Mouse (Mus musculus) midbrain, embryonic 14.5 days (tissue): ENCODE results near the gene Vmn1r188. TPM values are rescaled to one million over a fixed set of nuclear protein-coding genes. Genes with fewer than 3 reads are reported as not detected.
"Not testable (repeated sequence)": the region's sequence is repeated elsewhere in the genome, so short reads cannot be mapped to it uniquely, and the experiment has no call there.

Experiments
- ATAC-seq: fragments of 200-750 bp; cut with Nextera tagmentation; 2 replicates; pipeline ENCODE4 v1.8.0; 2017; ENCODE audit warnings: moderate number of reproducible peaks, moderate library complexity; ENCODE audit not compliant: low FRiP score, low TSS enrichment
- DNase-seq: peaks from one replicate; pipeline ENCODE4 v3.0.0-alpha.2; 2015
- H3K27ac ChIP-seq: fragments of 300-500 bp; sonication (generic); replicated peaks from 2 replicates; pipeline ENCODE4 v1.5.1; 2014; ENCODE audit warnings: mild to moderate bottlenecking, low read depth, low read length, moderate library complexity
- H3K27me3 ChIP-seq: fragments of 300-500 bp; sonication (generic); 2 replicates; pipeline ENCODE4 v1.6.1; 2014; ENCODE audit warnings: low read length, control low read depth, mixed read lengths; ENCODE audit not compliant: control insufficient read depth, insufficient read depth
- H3K36me3 ChIP-seq: fragments of 300-500 bp; sonication (generic); 2 replicates; pipeline ENCODE4 v1.6.1; 2014; ENCODE audit warnings: low read length, control low read depth; ENCODE audit not compliant: control insufficient read depth, insufficient read depth
- H3K4me1 ChIP-seq: fragments of 300-500 bp; sonication (generic); 2 replicates; pipeline ENCODE4 v1.6.1; 2014; ENCODE audit warnings: mild to moderate bottlenecking, antibody characterized with exemption, low read length, control low read depth; ENCODE audit not compliant: control insufficient read depth, insufficient read depth
- H3K4me2 ChIP-seq: fragments of 300-500 bp; sonication (generic); 2 replicates; pipeline ENCODE4 v1.6.1; 2014; ENCODE audit warnings: mild to moderate bottlenecking, low read length, moderate library complexity
- H3K4me3 ChIP-seq: fragments of 300-500 bp; sonication (generic); replicated peaks from 2 replicates; pipeline ENCODE4 v1.5.1; 2014; ENCODE audit warnings: low read depth, low read length
- H3K9ac ChIP-seq: fragments of 300-500 bp; sonication (generic); replicated peaks from 2 replicates; pipeline ENCODE4 v1.6.1; 2014; ENCODE audit warnings: mild to moderate bottlenecking, low read length, moderate library complexity
- H3K9me3 ChIP-seq: fragments of 300-500 bp; sonication (generic); 2 replicates; pipeline ENCODE4 v1.6.1; 2016; ENCODE audit warnings: low read length, control low read depth, mixed read lengths; ENCODE audit not compliant: control insufficient read depth
- WGBS: fragments of 180-500 bp; shearing (Covaris S2); extraction: QIAGEN DNeasy Blood & Tissue Kit; methylation state at CpG from one replicate; pipeline ENCODE4 v1.1.7; 2014; 5-methylcytosine and 5-hydroxymethylcytosine counted together
- polyA plus RNA-seq: library from polyadenylated mRNA; unstranded; fragments of >200 nt; fragmentation: Nextera tagmentation; extraction: Ambion mirVana; gene quantifications from 2 replicates; pipeline ENCODE4 v1.2.1, GENCODE M21; 2014

Gene Vmn1r188
- not detected in 2 replicates for polyA plus RNA-seq

- H3K27ac ChIP-seq, H3K36me3 ChIP-seq, H3K4me3 ChIP-seq, H3K9me3 ChIP-seq, H3K4me2 ChIP-seq, ATAC-seq, H3K27me3 ChIP-seq, DNase-seq, H3K4me1 ChIP-seq, H3K9ac ChIP-seq: not testable (repeated sequence)
- 100% methylated on average over 1 of the region's 1 CpGs for WGBS
Observed at GRCm38 (mm10) chr13:22084140-22084539, at the start of gene Vmn1r188. Gene Vmn1r188 (plus strand): TSS chr13:22084440.

- H3K27ac ChIP-seq: no peak overlapping the region
- DNase-seq (peak; percentile 39), ATAC-seq (no peak)
- H3K36me3 ChIP-seq: no peaks in the 10 kb centered on the region
- peak overlapping the region; percentile 38 for H3K4me3 ChIP-seq
- H3K27me3 ChIP-seq: no peaks in the 10 kb centered on the region
- H3K4me1 ChIP-seq: peaks cover 12% of the 10 kb centered on the region
- peak overlapping the region; percentile 67 for H3K4me2 ChIP-seq
- under 1% methylated on average over 12 of the region's 14 CpGs for WGBS
- H3K9me3 ChIP-seq: no peaks in the 10 kb centered on the region
- H3K9ac ChIP-seq: no peak overlapping the region; the same call in 1 of the 2 replicates
Observed at GRCm38 (mm10) chr13:22034443-22035266, 49.6 kb upstream of the Vmn1r188 start.

GRCm38 (mm10) chr13:22035267-22036148, 48.7 kb upstream of the Vmn1r188 start, which contains the start of the genes Hist1h2ah and Hist1h2bk:
Gene Hist1h2ah (minus strand): TSS chr13:22035568.
Gene Hist1h2bk (plus strand): TSS chr13:22035870.
- not testable (repeated sequence) for H3K36me3 ChIP-seq, H3K27me3 ChIP-seq, H3K9me3 ChIP-seq
- DNase-seq: peak; percentile 96
- ATAC-seq: peak; percentile 97
- Histone ChIP-seq H3K4me2 (peak within 1 kb of the TSS; percentile 67), H3K4me3 (peak within 1 kb of the TSS; percentile 38), H3K27ac (peak within 1 kb of the TSS; percentile 64; the same call in 1 of the 2 replicates), H3K4me1 (peaks cover 18% of the 10 kb centered on the region), H3K9ac (peak within 1 kb of the TSS; percentile 34; the same call in 1 of the 2 replicates)
- WGBS: 1% methylated on average over 22 of the region's 69 CpGs

GRCm38 (mm10) chr13:22036149-22036956, 47.9 kb upstream of the Vmn1r188 start:
- Histone ChIP-seq H3K4me3 (peak overlapping the region; percentile 38), H3K27me3 (no peaks in the 10 kb centered on the region), H3K4me1 (peaks cover 21% of the 10 kb centered on the region), H3K9me3 (no peaks in the 10 kb centered on the region), H3K27ac (peak overlapping the region; percentile 64; the same call in 1 of the 2 replicates), H3K36me3 (no peaks in the 10 kb centered on the region), H3K9ac (peak overlapping the region; percentile 34; the same call in 1 of the 2 replicates), H3K4me2 (peak overlapping the region; percentile 67)
- peak; percentile 10; the same call in 1 of the 2 replicates for ATAC-seq
- DNase-seq: peak; percentile 33
- WGBS: 2% methylated on average over 17 of the region's 23 CpGs

- H3K4me2 ChIP-seq: peak overlapping the region; percentile 67
- no peak overlapping the region for H3K27ac ChIP-seq
- WGBS: 55% methylated on average over 3 of the region's 3 CpGs
- H3K9ac ChIP-seq: 0 out of 2 replicates have a peak overlapping the region, but pooled peaks have one; percentile 1
- no peak for ATAC-seq
- H3K9me3 ChIP-seq: no peaks in the 10 kb centered on the region
- H3K27me3 ChIP-seq: no peaks in the 10 kb centered on the region
- peaks cover 23% of the 10 kb centered on the region for H3K4me1 ChIP-seq
- 0 out of 2 replicates have a peak overlapping the region, but pooled peaks have one; percentile 38 for H3K4me3 ChIP-seq
- DNase-seq: no peak
- H3K36me3 ChIP-seq: no peaks in the 10 kb centered on the region
Observed at GRCm38 (mm10) chr13:22036986-22037385, 47.3 kb upstream of the Vmn1r188 start.

- H3K4me1 ChIP-seq: peaks cover 27% of the 10 kb centered on the region
- no peaks in the 10 kb centered on the region for H3K36me3 ChIP-seq
- no peak overlapping the region for H3K27ac ChIP-seq
- H3K4me3 ChIP-seq: no peak overlapping the region
- H3K9ac ChIP-seq: no peak overlapping the region
- H3K27me3 ChIP-seq: no peaks in the 10 kb centered on the region
- WGBS: 80% methylated on average over 2 of the region's 2 CpGs
- no peak for ATAC-seq
- no peak overlapping the region for H3K4me2 ChIP-seq
- no peak for DNase-seq
- H3K9me3 ChIP-seq: no peaks in the 10 kb centered on the region
Observed at GRCm38 (mm10) chr13:22037415-22037814, 46.8 kb upstream of the Vmn1r188 start.

GRCm38 (mm10) chr13:22039364-22039763, 44.9 kb upstream of the Vmn1r188 start:
- H3K36me3 ChIP-seq: no peaks in the 10 kb centered on the region
- DNase-seq (no peak), ATAC-seq (no peak)
- no peak overlapping the region for H3K27ac ChIP-seq
- no peaks in the 10 kb centered on the region for H3K9me3 ChIP-seq
- H3K4me1 ChIP-seq: peaks cover 29% of the 10 kb centered on the region
- no peak overlapping the region for H3K9ac ChIP-seq
- H3K27me3 ChIP-seq: no peaks in the 10 kb centered on the region
- no peak overlapping the region for H3K4me2 ChIP-seq
- WGBS: 62% methylated on average over 5 of the region's 5 CpGs
- no peak overlapping the region for H3K4me3 ChIP-seq
